Mouse (Mus musculus): ENCODE measurements at regions not wholly inside any gene's neighbourhood (a gene's known extent, or its start where the extent isn't known, plus 50 kb on each side); places are given as distances from the start of the nearest gene placed in this dataset.

DNA sequence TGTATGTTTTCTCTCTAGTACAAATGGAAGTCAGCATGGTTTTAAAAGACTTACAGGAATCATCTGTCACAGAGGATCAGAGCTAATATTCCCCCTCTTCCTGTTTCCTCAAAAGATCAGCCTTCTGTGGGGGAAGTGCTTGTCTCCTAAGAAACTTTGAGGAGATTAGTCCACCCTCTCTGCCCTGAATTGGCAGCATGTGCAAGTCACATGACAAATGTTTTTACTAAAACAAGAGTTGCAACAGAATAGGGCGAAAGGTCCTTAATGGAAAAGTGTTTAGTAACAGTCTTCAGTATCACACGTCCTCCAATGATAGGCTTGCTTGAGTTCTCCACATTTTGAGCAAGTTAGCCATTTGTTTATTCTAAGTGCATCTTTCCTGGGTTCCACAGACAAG, 162.8 kb downstream of the Fzd1 start:
- peak; percentile 66 for DNase-seq

- no peak for DNase-seq
Observed at GRCm38 (mm10) chr5:4594562-4594961, 163.3 kb downstream of the Fzd1 start.

- DNase-seq, result no peak
Observed at GRCm38 (mm10) chr5:4593638-4594381, 164.0 kb downstream of the Fzd1 start.

GRCm38 (mm10) chr5:4591721-4592120, 166.1 kb downstream of the Fzd1 start:
- no peak for DNase-seq

GRCm38 (mm10) chr5:4582702-4583475, 174.9 kb downstream of the Fzd1 start:
- no peak for DNase-seq

GRCm38 (mm10) chr5:4580185-4580839, 177.5 kb downstream of the Fzd1 start:
- no peak for DNase-seq

DNA sequence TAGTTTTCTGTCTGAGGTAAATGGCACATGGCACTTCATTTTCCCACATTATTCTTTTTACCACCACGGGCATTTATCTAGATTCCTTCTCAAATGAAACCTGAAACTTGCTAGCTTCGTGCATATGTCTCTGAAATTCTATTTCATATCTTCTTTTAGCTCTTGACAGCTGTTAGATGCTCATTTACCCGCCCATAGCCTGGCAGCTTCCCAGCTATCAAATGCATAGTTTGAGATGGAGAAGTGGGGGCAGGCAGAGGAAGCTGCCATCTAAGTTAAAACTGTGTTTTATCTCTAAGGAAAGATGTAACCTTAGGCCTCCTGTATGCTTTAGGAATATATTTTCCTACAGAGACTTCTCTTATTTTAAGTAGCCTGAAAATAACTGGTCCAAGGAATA, 179.0 kb downstream of the Fzd1 start:
- DNase-seq, result no peak

DNA sequence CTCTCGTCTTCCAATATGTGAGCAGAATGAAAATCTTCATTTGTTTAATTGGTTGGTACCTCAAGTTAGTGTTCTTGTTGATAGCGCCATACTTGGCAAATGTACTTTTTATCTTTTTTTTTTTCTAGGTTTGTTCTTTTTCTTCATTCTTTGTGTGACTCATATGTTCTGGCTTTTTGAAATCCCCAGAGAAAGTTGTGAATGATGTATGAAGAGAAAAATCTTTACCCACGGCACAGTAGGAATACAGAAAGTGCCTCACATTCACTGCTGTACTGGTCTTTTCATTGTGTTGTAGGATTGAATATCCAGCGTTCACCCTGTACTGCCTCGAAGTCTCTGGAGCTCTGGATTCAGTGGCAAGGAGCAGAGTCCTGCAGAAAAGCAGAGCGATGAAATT, 180.7 kb downstream of the Fzd1 start:
- no peak for DNase-seq

DNA sequence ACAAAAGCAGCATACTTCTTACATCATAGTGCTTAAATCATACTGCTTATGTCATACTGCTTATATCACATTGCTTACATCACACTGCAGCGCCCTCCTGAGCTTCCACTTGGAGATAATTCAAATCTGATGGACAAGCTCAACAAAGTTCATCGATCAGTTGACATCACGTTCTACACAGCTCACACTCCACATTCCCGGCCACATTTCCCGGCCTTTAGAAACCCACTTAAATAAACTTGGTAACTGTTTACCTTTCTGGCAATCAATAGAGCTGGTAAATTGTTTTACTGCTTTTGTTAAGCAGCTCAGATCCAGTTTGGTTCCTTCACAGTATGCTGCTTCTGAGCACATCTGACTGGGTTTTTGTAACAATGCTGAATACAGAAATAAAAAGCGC, 194.0 kb downstream of the Fzd1 start:
- DNase-seq, result no peak

- no peak for DNase-seq
Observed at GRCm38 (mm10) chr5:4561661-4562060, 196.2 kb downstream of the Fzd1 start.

GRCm38 (mm10) chr5:4561139-4561470, 196.7 kb downstream of the Fzd1 start:
- DNase-seq, result no peak

DNA sequence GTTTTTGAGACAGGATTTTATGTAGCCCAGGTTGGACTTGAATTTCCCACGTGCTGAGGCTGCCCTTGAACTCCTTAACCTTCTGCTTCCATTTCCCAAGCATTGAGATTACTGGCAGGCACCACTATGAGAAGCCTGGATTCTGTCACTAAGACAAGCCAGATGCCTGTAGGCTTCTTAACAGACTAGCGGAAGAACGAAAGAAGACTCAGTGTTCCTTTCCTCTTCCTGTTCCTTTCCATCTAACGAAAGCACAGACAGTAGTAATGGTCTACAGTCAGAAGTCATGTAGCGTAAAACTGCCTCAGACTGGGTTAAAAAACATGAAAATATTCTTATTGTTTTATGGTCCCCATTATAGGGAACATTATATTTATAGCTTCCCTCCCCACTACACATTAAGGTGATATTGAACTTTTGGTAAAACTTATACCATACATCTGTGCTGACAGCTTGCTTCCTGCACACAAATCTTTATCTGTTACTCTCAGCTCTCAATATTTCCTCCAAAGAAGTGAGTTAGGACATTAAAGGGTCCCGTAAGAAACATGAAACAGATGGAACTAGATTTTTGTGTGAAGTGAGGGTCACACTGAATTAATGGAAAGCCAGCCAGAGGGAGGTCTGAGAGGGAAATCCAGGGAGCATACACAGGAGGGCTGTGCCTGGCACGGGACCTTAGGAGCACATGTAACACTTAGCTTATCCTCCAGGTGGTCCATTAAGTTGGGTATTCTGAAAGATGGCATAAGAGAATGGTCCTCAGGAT, 197.3 kb downstream of the Fzd1 start:
- DNase-seq, result no peak

DNA sequence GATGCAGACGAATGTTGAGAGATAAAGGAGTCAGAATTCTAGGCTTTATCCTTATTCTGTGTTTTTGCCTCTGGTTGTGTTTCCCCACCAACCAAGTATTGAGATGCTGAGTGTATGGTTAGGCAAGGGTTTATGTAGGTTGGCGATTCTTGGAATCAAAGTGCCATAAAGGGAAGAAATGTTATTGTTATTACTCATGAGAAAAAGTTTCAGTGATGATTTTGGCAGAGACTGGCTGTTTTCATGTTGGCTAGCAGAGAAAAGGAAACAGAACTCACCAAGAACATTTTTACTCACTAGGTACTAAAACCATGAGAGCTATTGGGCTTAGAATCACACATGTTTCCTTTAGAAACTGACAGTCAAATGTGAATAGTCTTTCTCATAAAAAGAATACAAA, 202.9 kb downstream of the Fzd1 start:
- DNase-seq, result no peak

- DNase-seq, result no peak
Observed at GRCm38 (mm10) chr5:4538572-4538971, 219.3 kb downstream of the Fzd1 start.

DNA sequence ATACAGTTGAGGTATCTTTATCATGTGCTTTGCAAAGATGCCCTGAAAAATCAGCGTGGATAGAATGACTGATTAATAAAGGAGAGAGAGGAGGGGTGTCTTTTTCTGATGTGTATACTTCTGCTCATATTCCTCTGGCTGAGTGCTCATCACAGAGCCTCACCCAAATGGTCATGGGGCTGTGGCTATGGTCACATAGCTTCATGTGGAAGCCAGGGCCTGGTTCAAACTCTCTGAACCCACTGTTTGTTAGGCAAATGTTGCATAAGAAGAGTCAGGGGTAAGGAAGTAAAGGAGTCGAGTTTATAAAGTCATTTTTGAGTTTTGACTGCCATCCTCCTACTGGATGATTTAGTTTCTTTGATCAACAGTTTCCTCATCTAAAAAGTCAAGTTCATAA, 221.0 kb downstream of the Fzd1 start:
- DNase-seq, result no peak

GRCm38 (mm10) chr5:4535951-4536350, 221.9 kb downstream of the Fzd1 start:
- no peak for DNase-seq

DNA sequence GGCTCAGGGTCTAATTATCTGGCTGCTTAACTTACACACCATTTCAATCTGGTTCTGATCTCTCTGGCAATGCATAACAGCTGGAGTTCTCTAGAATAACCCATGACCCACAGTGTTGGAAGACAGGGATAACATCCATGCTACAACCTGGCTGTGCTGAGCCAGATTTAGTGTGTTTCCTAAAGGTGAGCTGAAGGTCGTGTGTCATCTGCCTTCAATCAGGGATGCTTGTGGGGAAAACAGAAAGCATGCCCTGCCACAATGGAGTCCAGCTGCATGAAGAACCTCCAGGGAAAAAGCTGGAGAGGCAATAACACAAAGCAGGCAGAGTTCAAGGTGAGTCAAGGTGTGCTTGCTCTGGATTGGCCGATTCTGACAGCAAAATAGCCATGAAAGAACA, 223.3 kb downstream of the Fzd1 start:
- no peak for DNase-seq

DNA sequence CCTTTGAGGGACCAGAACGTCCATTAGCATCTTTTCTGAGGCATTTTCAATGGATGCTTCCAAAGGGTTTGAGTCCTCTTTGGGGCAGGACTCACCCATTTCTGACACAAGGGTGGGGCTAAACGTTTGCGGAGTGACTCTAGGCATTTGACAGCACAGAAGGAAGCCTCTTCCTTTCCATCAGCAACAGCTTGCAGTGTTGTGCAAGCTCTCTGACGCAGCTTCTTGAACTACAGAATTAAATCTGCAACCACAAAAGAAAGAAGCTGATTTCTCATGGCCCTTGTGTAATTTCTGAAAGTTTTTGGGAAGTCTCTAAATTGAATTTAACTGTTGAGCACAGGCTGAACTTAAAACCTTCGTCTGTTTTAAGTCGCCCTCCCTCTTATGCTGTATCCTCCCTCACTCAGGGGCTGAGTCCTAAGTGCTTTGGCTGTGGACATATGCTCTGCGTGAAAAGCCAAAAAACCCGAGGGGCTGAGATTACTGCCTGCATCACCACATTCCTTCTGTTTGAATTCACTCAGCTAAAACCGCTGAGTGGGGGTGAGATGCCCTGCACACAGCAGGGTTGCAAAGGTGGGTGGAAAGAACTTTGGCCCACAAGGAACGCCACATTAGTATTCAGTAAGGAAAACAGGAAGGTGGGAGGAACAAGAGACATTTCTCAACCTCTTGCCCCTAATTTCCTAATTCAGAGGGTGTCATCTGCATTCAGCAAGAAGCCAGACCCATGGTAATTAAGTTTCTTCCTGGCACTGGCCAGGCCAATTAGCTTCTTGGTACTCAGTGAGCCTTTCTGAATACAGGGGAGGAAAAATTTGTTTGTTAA, 227.4 kb downstream of the Fzd1 start:
- peak; percentile 43 to 78 for DNase-seq

- DNase-seq, result no peak
Observed at GRCm38 (mm10) chr5:4526042-4526815, 231.6 kb downstream of the Fzd1 start.

DNA sequence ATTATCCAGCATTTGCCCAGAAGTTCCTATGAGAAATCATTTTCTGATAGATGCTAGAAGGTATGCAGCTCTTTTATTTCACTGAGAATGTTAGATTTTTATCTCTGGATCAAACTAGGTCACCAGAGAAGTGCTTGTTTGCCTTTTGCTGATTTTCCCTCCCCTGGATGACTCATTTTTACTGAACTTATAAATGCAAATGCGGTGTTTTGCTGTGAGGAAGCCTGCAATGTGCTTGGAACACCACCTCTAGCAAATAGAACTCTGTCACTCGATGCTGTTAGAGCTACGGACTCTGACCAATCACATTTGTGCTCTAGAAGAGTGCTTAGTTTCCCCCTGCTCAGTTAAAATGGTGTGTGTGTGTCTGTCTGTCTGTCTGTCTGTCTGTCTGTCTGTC, 257.2 kb downstream of the Fzd1 start:
- DNase-seq, result no peak

GRCm38 (mm10) chr5:4499036-4499435, 258.8 kb downstream of the Fzd1 start:
- DNase-seq, result no peak

- DNase-seq, result no peak
Observed at GRCm38 (mm10) chr5:4498425-4498824, 259.4 kb downstream of the Fzd1 start.

Data from kidney, postnatal 25 days (tissue).